Comparison of ENCODE assay signal across 24 mouse cellular contexts in genomic region chr14:23922755-23923154, GRCm38 (mm10).
A peak's percentile ranks its signal among the peaks of the same experiment; 100 is the strongest.
DNase-seq lines count a peak whose midpoint lies in the region; ATAC-seq and TF ChIP-seq lines count a peak whose summit lies in the region.
"Had no signal": no experiment of that assay in that cellular context is flagged by ENCODE, and none has a peak within 500 bp of the region (broad histone marks: within the 10 kb centered on the region; RNA-seq: fewer than 3 reads in every experiment).

No protein-coding gene starts in this region.

- 0 out of 2 replicates have a peak overlapping the region, but pooled peaks have one; percentile 57 for H3K27ac ChIP-seq in hindbrain, embryonic 14.5 days
- H3K27ac ChIP-seq in hindbrain, embryonic 10.5 days: no peak overlapping the region
- peak overlapping the region; percentile 34; the same call in 1 of the 2 replicates for H3K27ac ChIP-seq in midbrain, embryonic 15.5 days
- no peak overlapping the region for H3K27ac ChIP-seq in midbrain, embryonic 11.5 days (ENCODE audit: low read depth, low read length)
- H3K27ac ChIP-seq in hindbrain, postnatal 0 days: no peak overlapping the region
- H3K27ac ChIP-seq: forebrain, embryonic 13.5 days; liver, embryonic 12.5 days; stomach, embryonic 15.5 days had no signal

- no peak overlapping the region for H3K4me2 ChIP-seq in hindbrain, embryonic 14.5 days (replicated peaks)
- no peak overlapping the region for H3K4me2 ChIP-seq in midbrain, embryonic 15.5 days
- no peak overlapping the region for H3K4me2 ChIP-seq in midbrain, embryonic 11.5 days
- H3K4me2 ChIP-seq in hindbrain, postnatal 0 days (ENCODE audit: low read depth, low read length): no peak overlapping the region
- H3K4me2 ChIP-seq: forebrain, embryonic 13.5 days; liver, embryonic 12.5 days; stomach, embryonic 15.5 days had no signal

- no peaks in the 10 kb centered on the region for H3K9me3 ChIP-seq in hindbrain, embryonic 14.5 days (ENCODE audit: control insufficient read depth, low read length)
- H3K9me3 ChIP-seq in hindbrain, embryonic 10.5 days: no peaks in the 10 kb centered on the region
- no peaks in the 10 kb centered on the region for H3K9me3 ChIP-seq in midbrain, embryonic 15.5 days
- H3K9me3 ChIP-seq in midbrain, embryonic 11.5 days (ENCODE audit: control insufficient read depth, low read length): no peaks in the 10 kb centered on the region
- H3K9me3 ChIP-seq in hindbrain, postnatal 0 days (ENCODE audit: low read length): no peaks in the 10 kb centered on the region
- H3K9me3 ChIP-seq: forebrain, embryonic 13.5 days; G1E; liver, embryonic 12.5 days; stomach, embryonic 15.5 days had no signal

- peak; percentile 28 for DNase-seq in cerebellum, postnatal 14 days
- no peak for DNase-seq in hindbrain, embryonic 14.5 days (ENCODE audit: low spot score)
- DNase-seq in hindbrain, embryonic 10.5 days (ENCODE audit: low spot score): no peak
- DNase-seq in midbrain, embryonic 11.5 days (ENCODE audit: low spot score, missing footprints): no peak
- DNase-seq in hindbrain, postnatal 0 days (ENCODE audit: low spot score): peak; percentile 27
- no peak for DNase-seq in thymus, postnatal 4 days
- DNase-seq: adrenal gland, adult 8-10 months; cerebellum, adult 11-12 months; cerebellum, postnatal 25 days; gastrocnemius, postnatal 14 days; heart, postnatal 14 days; kidney, adult 9 months; kidney, postnatal 10 days; liver, postnatal 0 days; lung, postnatal 36 days; retina, postnatal 1 day; right cerebral cortex, postnatal 14 days had no signal

- H3K9ac ChIP-seq in hindbrain, embryonic 14.5 days: no peak overlapping the region
- no peak overlapping the region for H3K9ac ChIP-seq in midbrain, embryonic 15.5 days
- H3K9ac ChIP-seq in midbrain, embryonic 11.5 days (ENCODE audit: low read length): no peak overlapping the region
- H3K9ac ChIP-seq in hindbrain, postnatal 0 days (replicated peaks; ENCODE audit: low read length): no peak overlapping the region
- H3K9ac ChIP-seq: forebrain, embryonic 13.5 days; liver, embryonic 12.5 days; liver, postnatal 0 days; stomach, embryonic 15.5 days had no signal

- H3K4me3 ChIP-seq in hindbrain, embryonic 14.5 days (replicated peaks; ENCODE audit: low read length): no peak overlapping the region
- no peak overlapping the region for H3K4me3 ChIP-seq in hindbrain, embryonic 10.5 days
- no peak overlapping the region for H3K4me3 ChIP-seq in midbrain, embryonic 15.5 days
- no peak overlapping the region for H3K4me3 ChIP-seq in midbrain, embryonic 11.5 days (ENCODE audit: low read depth, low read length)
- H3K4me3 ChIP-seq in hindbrain, postnatal 0 days (ENCODE audit: low read length): no peak overlapping the region
- H3K4me3 ChIP-seq: forebrain, embryonic 13.5 days; liver, embryonic 12.5 days; stomach, embryonic 15.5 days had no signal

- 73% methylated on average over 3 of the region's 3 CpGs for WGBS in hindbrain, embryonic 14.5 days
- WGBS in hindbrain, embryonic 10.5 days: 87% methylated on average over 3 of the region's 3 CpGs
- WGBS in midbrain, embryonic 15.5 days: 81% methylated on average over 3 of the region's 3 CpGs
- WGBS in midbrain, embryonic 11.5 days: 89% methylated on average over 3 of the region's 3 CpGs
- 52% methylated on average over 3 of the region's 3 CpGs for WGBS in hindbrain, postnatal 0 days

- no peaks in the 10 kb centered on the region for H3K4me1 ChIP-seq in hindbrain, embryonic 14.5 days (replicated peaks; ENCODE audit: control insufficient read depth, insufficient read depth, low read length)
- no peaks in the 10 kb centered on the region for H3K4me1 ChIP-seq in hindbrain, embryonic 10.5 days (replicated peaks)
- H3K4me1 ChIP-seq in midbrain, embryonic 15.5 days: peaks cover 4% of the 10 kb centered on the region; the same call in 1 of the 2 replicates
- H3K4me1 ChIP-seq in midbrain, embryonic 11.5 days (ENCODE audit: control insufficient read depth, insufficient read depth, low read length): no peaks in the 10 kb centered on the region
- no peaks in the 10 kb centered on the region for H3K4me1 ChIP-seq in hindbrain, postnatal 0 days (ENCODE audit: insufficient read depth, low read length)
- H3K4me1 ChIP-seq: forebrain, embryonic 13.5 days; liver, embryonic 12.5 days; stomach, embryonic 15.5 days had no signal

- no peaks in the 10 kb centered on the region for H3K36me3 ChIP-seq in hindbrain, embryonic 14.5 days (replicated peaks; ENCODE audit: control insufficient read depth, insufficient read depth)
- no peaks in the 10 kb centered on the region for H3K36me3 ChIP-seq in hindbrain, embryonic 10.5 days
- H3K36me3 ChIP-seq in midbrain, embryonic 15.5 days (replicated peaks): no peaks in the 10 kb centered on the region
- no peaks in the 10 kb centered on the region for H3K36me3 ChIP-seq in midbrain, embryonic 11.5 days (ENCODE audit: control insufficient read depth, insufficient read depth, low read length)
- H3K36me3 ChIP-seq in hindbrain, postnatal 0 days (ENCODE audit: insufficient read depth, low read length): no peaks in the 10 kb centered on the region
- H3K36me3 ChIP-seq: G1E; liver, embryonic 12.5 days; stomach, embryonic 15.5 days had no signal

- no peak for TF ChIP-seq CTCF in hindbrain, postnatal 0 days (IDR thresholded peaks at IDR 0.05; ENCODE audit: low read depth)

- no peaks in the 10 kb centered on the region for H3K27me3 ChIP-seq in hindbrain, embryonic 14.5 days (ENCODE audit: control insufficient read depth, insufficient read depth, low read length)
- H3K27me3 ChIP-seq in hindbrain, embryonic 10.5 days (ENCODE audit: insufficient read depth, poor library complexity, severe bottlenecking): no peaks in the 10 kb centered on the region
- no peaks in the 10 kb centered on the region for H3K27me3 ChIP-seq in midbrain, embryonic 15.5 days (replicated peaks)
- no peaks in the 10 kb centered on the region for H3K27me3 ChIP-seq in midbrain, embryonic 11.5 days (ENCODE audit: control insufficient read depth, insufficient read depth, low read length)
- no peaks in the 10 kb centered on the region for H3K27me3 ChIP-seq in hindbrain, postnatal 0 days (ENCODE audit: insufficient read depth, low read length)
- H3K27me3 ChIP-seq: forebrain, embryonic 13.5 days; liver, embryonic 12.5 days; stomach, embryonic 15.5 days had no signal

- no peak for ATAC-seq in cerebellum, adult (ENCODE audit: insufficient number of reproducible peaks, low FRiP score, low TSS enrichment)
- ATAC-seq in hindbrain, embryonic 14.5 days (ENCODE audit: low FRiP score): no peak
- ATAC-seq in midbrain, embryonic 15.5 days (replicated peaks): no peak
- no peak for ATAC-seq in midbrain, embryonic 11.5 days (ENCODE audit: low FRiP score)
- ATAC-seq in hindbrain, postnatal 0 days: peak; percentile 29; the same call in 1 of the 2 replicates
- ATAC-seq: forebrain, embryonic 13.5 days; intestine, postnatal 0 days; liver, embryonic 12.5 days; liver, postnatal 0 days had no signal

Comparison
In these comparisons a context has a peak if more than half of its experiments do, and no peak if none do; other contexts are left out.
1. DNase-seq: peak in cerebellum, postnatal 14 days (2 of 2) and hindbrain, postnatal 0 days (single experiment); none in hindbrain, embryonic 14.5 days (single experiment), hindbrain, embryonic 10.5 days (single experiment), midbrain, embryonic 11.5 days (single experiment) and thymus, postnatal 4 days (single experiment).
2. H3K27ac ChIP-seq: peak in hindbrain, embryonic 14.5 days (single experiment) and midbrain, embryonic 15.5 days (single experiment); none in hindbrain, embryonic 10.5 days (single experiment), midbrain, embryonic 11.5 days (single experiment) and hindbrain, postnatal 0 days (single experiment).